Mouse (Mus musculus) B cell, adult 2 months (primary cell): ENCODE measurements around the gene Ptrh2.
"Not testable (repeated sequence)": the region's sequence is repeated elsewhere in the genome, so short reads cannot be mapped to it uniquely, and the experiment has no call there.

Source experiments
- DNase-seq, 2 experiments: peaks; one replicate each; pipeline ENCODE4 v3.0.0; 2022

The Ptrh2 gene

DNA sequence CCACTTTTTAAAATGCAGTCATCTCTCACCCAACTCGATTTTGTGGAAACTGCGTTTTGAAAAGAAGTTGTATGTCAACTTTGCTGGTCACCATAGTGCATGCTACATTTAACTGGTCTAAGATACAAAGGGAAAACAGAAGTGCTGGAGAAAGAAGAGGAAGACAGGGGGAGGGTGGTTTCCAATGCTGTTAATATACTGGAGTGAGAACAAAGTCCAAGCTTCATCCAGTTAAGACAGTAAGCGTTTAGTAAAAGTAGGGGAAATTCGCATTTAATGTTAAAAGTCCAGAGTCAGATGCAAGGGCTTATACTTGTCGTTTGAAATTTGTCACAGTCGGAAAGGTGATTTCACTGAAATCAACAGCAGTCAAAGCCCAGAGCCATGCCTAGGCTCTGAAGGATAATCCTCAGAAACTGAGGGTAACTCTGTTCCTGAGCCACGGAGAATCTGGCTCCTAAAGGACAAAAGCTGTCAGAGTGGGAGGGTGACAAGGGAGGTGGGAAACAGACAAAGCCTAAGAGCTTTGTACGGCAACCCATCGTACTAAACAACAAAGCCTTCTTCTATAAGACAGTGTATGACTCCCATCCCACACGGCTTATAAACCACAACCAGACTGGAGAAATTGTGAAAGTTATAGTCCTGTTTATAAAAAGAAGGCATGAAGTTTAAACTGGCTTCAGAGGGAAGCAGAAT is 50.6 kb downstream of the Ptrh2 start:
- no peak for DNase-seq

DNA sequence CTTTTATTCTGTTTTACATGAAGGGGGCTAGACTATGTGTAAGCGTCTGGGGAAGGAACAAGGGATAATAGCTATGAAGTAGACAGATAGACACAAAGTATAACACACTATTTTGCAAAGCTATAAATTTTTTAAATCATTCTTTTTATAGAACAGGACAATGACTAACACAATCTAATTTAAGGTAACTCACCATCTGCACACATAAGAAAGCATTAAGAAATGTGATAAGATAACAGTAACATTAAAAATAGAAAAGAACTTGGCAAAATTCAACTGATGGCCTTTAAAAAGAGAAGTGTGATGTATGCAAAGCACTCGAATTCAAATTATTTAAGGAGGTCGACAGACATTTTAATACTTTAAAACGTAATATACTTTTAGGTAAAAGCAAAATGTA is 51.2 kb downstream of the Ptrh2 start:
- DNase-seq: no peak

DNA sequence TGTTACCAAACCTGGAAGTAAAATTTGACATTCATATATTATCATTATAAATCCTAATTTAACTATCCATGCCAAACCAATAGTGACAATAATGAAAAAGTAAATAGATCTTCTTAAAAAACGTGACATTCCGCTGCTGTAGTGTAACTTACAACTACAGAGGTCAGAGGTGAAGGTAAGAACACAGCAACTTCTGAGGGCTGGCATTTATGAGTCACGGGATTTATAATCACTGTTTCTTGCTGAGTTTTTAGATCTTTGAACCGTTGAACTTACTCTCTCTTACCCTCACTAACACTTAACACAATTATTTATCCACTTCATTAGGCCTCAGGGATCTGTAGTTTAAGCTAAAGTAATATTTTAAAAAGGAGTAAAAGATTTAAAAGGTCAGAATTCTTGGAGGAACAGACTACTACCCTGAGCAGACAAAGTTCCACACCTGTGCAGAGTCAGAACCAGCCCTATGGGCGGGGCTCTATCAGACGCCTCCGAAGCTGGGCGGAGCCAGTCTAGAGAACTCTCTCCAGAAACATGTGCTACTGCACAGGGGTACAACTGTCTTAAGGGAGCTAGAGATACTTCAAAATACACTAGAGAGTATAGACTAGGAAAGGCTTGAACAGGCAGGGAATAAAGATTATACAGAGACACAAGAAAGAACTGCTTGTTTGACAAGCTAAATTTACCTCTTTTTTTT is 53.7 kb downstream of the Ptrh2 start:
- peak; percentile 43 to 48 for DNase-seq

DNA sequence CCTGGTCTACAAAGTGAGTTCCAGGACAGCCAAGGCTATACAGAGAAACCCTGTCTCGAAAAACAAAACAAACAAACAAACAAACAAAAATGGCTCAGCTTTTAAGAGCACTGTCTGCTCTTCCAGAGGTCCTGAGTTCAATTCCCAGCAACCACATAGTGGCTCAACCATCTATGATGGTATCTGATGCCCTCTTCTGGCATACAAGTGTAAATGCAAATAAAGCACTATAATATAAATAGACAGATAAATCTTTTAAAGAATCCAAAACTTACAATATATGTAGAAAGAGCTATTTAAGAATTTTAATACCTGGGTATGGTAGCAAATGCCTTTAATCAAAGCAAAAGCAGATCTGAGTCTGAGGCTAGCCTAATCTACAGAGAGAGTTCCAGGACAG is 54.5 kb downstream of the Ptrh2 start:
- DNase-seq: not testable (repeated sequence)

DNA sequence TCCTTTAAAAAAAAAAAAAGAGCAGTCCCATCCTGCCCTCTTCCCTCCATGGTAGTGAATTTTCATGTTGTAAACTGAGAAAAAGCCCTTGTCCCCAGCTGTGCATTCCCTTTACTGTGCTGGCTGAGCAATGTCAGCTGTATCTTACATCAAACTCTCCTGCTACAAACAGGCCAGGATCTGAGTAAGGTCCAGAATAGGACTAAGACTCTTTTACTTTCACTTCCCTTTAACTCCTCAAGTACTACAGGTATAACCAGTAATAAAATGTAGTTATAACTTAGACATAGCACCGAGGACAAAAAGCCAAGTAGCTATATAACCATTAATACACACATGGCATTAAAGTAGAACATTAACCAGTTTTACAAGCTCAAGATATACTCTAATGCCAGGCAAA is 55.2 kb downstream of the Ptrh2 start:
- DNase-seq: peak; percentile 38 to 40

DNA sequence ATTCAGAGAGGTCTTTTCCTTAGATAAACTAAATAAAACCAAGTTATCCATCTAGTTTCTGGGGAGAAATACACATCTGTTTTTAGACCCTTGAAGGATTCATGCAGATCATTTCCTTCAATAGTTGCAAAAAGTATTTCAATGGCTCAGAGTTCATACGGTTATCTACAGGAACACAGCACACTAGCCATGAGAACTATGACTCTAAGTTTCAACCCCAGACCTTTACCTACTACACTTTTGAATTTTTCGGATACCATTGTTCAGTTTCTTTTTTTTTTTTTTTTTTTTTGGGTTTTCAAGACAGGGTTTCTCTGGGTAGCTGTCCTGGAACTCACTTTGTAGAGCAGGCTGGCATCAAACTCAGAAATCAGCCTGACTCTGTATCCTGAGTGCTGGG is 55.7 kb downstream of the Ptrh2 start:
- DNase-seq: no peak

DNA sequence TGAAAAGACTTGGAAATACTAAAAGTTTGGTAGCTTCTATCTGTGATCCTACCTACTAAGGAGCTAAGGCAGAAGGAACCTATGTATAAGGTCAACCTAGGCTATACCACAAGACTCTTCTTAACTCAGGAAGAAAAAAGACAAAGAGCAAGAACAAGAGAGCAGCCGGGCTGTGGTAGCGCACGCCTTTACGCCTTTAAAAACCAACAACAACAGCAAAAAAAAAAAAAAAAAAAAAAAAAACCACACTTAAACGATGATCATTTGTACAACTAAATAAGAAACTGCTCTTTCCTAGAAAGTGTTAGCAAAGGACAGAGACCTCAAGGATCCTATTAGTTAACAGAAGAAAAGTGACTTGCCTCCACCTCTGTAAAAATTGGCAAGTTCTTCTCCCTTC is 57.7 kb downstream of the Ptrh2 start:
- no peak for DNase-seq
